Mouse (Mus musculus) neural tube, embryonic 11.5 days (tissue): ENCODE measurements around the gene Sec24b. TPM values are rescaled to one million over a fixed set of nuclear protein-coding genes. Genes with fewer than 3 reads are reported as not detected.

Experiments
- ATAC-seq: fragments of 200-750 bp; cut with Nextera tagmentation; 2 replicates; pipeline ENCODE4 v1.8.0; 2017; ENCODE audit warnings: moderate number of reproducible peaks, mild to moderate bottlenecking, moderate TSS enrichment, moderate library complexity; ENCODE audit not compliant: insufficient read depth, low FRiP score, low TSS enrichment
- DNase-seq: peaks from one replicate; pipeline ENCODE4 v3.0.0-alpha.2; 2015; ENCODE audit warnings: low spot score
- H3K27ac ChIP-seq: fragments of 300-500 bp; sonication (generic); 2 replicates; pipeline ENCODE4 v1.5.1; 2014; ENCODE audit warnings: low read depth, mild to moderate bottlenecking, low read length
- H3K27me3 ChIP-seq: fragments of 300-500 bp; sonication (generic); 2 replicates; pipeline ENCODE4 v1.6.1; 2014; ENCODE audit warnings: mild to moderate bottlenecking, low read length, mixed read lengths; ENCODE audit not compliant: control insufficient read depth, insufficient read depth
- H3K36me3 ChIP-seq: fragments of 300-500 bp; sonication (generic); 2 replicates; pipeline ENCODE4 v1.6.1; 2014; ENCODE audit warnings: mild to moderate bottlenecking, low read length, moderate library complexity, mixed read lengths; ENCODE audit not compliant: control insufficient read depth, insufficient read depth
- H3K4me1 ChIP-seq: fragments of 300-500 bp; sonication (generic); 2 replicates; pipeline ENCODE4 v1.6.1; 2014; ENCODE audit warnings: low read length, mixed read lengths; ENCODE audit not compliant: control insufficient read depth, insufficient read depth
- H3K4me2 ChIP-seq: fragments of 300-500 bp; sonication (generic); 2 replicates; pipeline ENCODE4 v1.6.1; 2014; ENCODE audit warnings: low read depth, mild to moderate bottlenecking, moderate library complexity
- H3K4me3 ChIP-seq: fragments of 300-500 bp; sonication (generic); 2 replicates; pipeline ENCODE4 v1.5.1; 2014; ENCODE audit warnings: low read depth, low read length
- H3K9ac ChIP-seq: fragments of 300-500 bp; sonication (generic); 2 replicates; pipeline ENCODE4 v1.6.1; 2014; ENCODE audit warnings: mild to moderate bottlenecking, low read length
- H3K9me3 ChIP-seq: fragments of 300-500 bp; sonication (generic); 2 replicates; pipeline ENCODE4 v1.6.1; 2016; ENCODE audit warnings: low read length; ENCODE audit not compliant: control insufficient read depth
- WGBS: fragments of 180-500 bp; shearing (Covaris S2); extraction: QIAGEN DNeasy Blood & Tissue Kit; methylation state at CpG from one replicate; pipeline ENCODE4 v1.1.7; 2014; 5-methylcytosine and 5-hydroxymethylcytosine counted together
- polyA plus RNA-seq: library from polyadenylated mRNA; unstranded; fragments of >200 nt; fragmentation: Nextera tagmentation; extraction: Ambion mirVana; gene quantifications from 2 replicates; pipeline ENCODE4 v1.2.1, GENCODE M21; 2014

The Sec24b gene
- polyA plus RNA-seq, result 33.0 and 35.6 TPM in 2 replicates

- WGBS, result 12% methylated on average over 12 of the region's 12 CpGs
- H3K27ac ChIP-seq, result peak within 1 kb of the TSS; percentile 93
- H3K27me3 ChIP-seq, result no peaks in the 10 kb centered on the region
- H3K4me1 ChIP-seq, result peaks cover 16% of the 10 kb centered on the region; the same call in 1 of the 2 replicates
- H3K36me3 ChIP-seq, result no peaks in the 10 kb centered on the region
- peak within 1 kb of the TSS; percentile 66 for H3K4me2 ChIP-seq
- peak within 1 kb of the TSS; percentile 94 for H3K4me3 ChIP-seq
- ATAC-seq, result no peak
- H3K9me3 ChIP-seq, result no peaks in the 10 kb centered on the region
- peak within 1 kb of the TSS; percentile 95 for H3K9ac ChIP-seq
- peak; percentile 51 for DNase-seq
Observed at GRCm38 (mm10) chr3:130061281-130061680, at the start of gene Sec24b. Gene Sec24b, minus strand, starts transcription at chr3:130061553.

DNA sequence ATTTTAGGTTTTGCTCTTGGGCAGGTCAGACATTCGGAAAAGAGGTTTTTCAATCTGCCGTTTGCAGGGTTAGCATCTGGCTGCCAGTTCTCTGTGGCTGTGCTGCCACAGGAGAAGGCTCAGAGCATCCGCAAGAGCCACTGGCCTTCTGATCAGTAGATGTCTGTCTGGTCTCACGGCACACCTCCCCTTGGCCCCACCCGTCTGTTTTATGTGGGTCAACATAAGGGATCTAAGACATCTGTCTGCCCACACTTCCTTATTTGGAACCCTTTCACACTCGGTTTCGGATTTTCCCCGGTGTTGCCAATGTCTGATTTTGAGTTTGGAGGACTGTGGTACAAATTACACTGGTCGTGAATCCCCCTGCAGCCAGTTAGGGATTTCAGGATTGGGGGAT, 43.1 kb upstream of the Sec24b start:
- no peak overlapping the region for H3K9ac ChIP-seq
- no peak overlapping the region for H3K4me2 ChIP-seq
- no peak for DNase-seq
- no peak overlapping the region for H3K4me3 ChIP-seq
- H3K4me1 ChIP-seq, result no peaks in the 10 kb centered on the region
- H3K27me3 ChIP-seq, result no peaks in the 10 kb centered on the region
- no peak for ATAC-seq
- no peak overlapping the region for H3K27ac ChIP-seq
- 88% methylated on average over 9 of the region's 9 CpGs for WGBS
- H3K36me3 ChIP-seq, result no peaks in the 10 kb centered on the region
- no peaks in the 10 kb centered on the region for H3K9me3 ChIP-seq

DNA sequence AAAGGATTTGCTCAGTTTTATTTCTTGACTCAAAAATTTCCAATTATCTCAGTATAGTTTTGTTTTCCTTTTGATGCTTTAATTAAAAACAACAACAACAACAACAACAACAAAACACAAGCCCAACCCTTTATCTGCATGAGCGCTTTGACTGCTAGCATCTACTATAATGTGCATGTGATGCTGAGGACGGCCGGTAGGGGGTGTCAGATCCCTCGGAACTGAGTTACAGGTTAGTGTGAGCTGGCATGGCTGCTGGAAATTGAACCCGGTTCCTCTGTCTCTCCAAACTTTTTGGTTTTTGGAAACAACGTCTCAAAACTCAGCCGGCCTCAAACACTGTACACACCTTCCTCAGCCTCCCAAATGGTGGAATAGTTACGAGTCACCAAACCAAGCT, 42.1 kb upstream of the Sec24b start:
- no peak for ATAC-seq
- no peak overlapping the region for H3K9ac ChIP-seq
- 77% methylated on average over 8 of the region's 8 CpGs for WGBS
- H3K9me3 ChIP-seq, result no peaks in the 10 kb centered on the region
- no peak overlapping the region for H3K27ac ChIP-seq
- H3K4me3 ChIP-seq, result no peak overlapping the region
- DNase-seq, result no peak
- no peak overlapping the region for H3K4me2 ChIP-seq
- H3K36me3 ChIP-seq, result no peaks in the 10 kb centered on the region
- H3K4me1 ChIP-seq, result no peaks in the 10 kb centered on the region
- H3K27me3 ChIP-seq, result no peaks in the 10 kb centered on the region

DNA sequence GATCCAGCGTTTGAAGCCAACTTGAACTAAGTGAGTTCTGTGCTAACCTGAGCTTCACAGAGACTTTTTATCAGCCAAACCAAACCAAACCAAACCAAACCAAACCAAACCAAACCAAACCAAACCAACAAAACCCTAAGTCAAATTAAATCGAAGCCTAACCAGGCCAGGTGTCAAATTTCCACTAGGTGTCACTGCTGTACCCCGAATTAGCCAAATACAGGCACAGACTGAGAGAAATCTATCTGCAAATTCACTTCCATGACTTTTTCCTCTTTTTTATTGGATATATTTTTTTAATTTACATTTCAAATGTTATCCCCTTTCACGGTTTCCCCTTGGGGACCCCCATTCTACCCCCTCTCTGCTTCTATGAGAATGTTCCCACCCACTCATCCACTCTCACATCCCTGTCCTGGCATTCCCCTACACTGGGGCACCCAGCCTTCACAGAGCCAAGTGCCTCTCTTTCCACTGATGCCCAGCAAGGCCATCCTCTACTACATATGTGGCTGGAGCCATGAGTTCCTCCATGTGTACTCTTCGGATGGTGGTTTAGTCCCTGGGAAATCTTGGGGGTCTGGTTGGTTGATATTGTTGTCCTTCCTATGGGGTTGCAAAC, 33.9 kb upstream of the Sec24b start:
- H3K4me2 ChIP-seq, result no peak overlapping the region
- H3K9me3 ChIP-seq, result no peaks in the 10 kb centered on the region
- no peaks in the 10 kb centered on the region for H3K4me1 ChIP-seq
- no peak overlapping the region for H3K9ac ChIP-seq
- ATAC-seq (0 out of 2 replicates have a peak, but pooled peaks have one; percentile 41), DNase-seq (peak; percentile 49)
- H3K27ac ChIP-seq, result no peak overlapping the region
- H3K36me3 ChIP-seq, result no peaks in the 10 kb centered on the region
- H3K27me3 ChIP-seq, result no peaks in the 10 kb centered on the region
- H3K4me3 ChIP-seq, result no peak overlapping the region
- WGBS, result 44% methylated on average over 5 of the region's 5 CpGs

GRCm38 (mm10) chr3:130094125-130094704, 32.9 kb upstream of the Sec24b start:
- no peak overlapping the region for H3K4me3 ChIP-seq
- no peaks in the 10 kb centered on the region for H3K9me3 ChIP-seq
- no peaks in the 10 kb centered on the region for H3K36me3 ChIP-seq
- ATAC-seq (no peak), DNase-seq (no peak)
- H3K27ac ChIP-seq, result no peak overlapping the region
- H3K4me1 ChIP-seq, result no peaks in the 10 kb centered on the region
- H3K4me2 ChIP-seq, result no peak overlapping the region
- 70% methylated on average over 5 of the region's 5 CpGs for WGBS
- H3K27me3 ChIP-seq, result no peaks in the 10 kb centered on the region
- H3K9ac ChIP-seq, result no peak overlapping the region

DNA sequence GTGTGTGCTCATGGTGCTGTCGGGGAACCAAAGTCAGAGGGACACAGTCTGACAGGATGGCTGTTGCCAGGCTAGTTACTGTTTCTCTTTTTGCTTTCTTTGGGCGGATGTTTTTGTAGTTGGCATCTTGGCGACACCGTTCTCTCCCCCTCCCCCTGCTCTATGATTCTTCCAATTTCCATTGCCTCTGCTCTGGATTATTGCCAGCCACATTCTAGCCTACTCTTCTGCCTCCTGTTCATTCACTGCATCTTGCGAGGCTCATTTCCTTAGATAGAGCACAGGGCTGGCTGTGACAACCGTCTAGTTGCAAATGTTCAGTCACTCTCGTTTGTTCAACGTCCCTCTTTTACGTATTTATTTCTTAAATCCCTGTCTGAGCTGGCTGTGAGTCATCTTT, 29.1 kb upstream of the Sec24b start:
- DNase-seq (no peak), ATAC-seq (no peak)
- H3K9ac ChIP-seq, result no peak overlapping the region
- WGBS, result 90% methylated on average over 9 of the region's 9 CpGs
- no peak overlapping the region for H3K4me3 ChIP-seq
- H3K4me1 ChIP-seq, result no peaks in the 10 kb centered on the region
- H3K27ac ChIP-seq, result no peak overlapping the region
- no peak overlapping the region for H3K4me2 ChIP-seq
- no peaks in the 10 kb centered on the region for H3K9me3 ChIP-seq
- no peaks in the 10 kb centered on the region for H3K36me3 ChIP-seq
- H3K27me3 ChIP-seq, result no peaks in the 10 kb centered on the region

DNA sequence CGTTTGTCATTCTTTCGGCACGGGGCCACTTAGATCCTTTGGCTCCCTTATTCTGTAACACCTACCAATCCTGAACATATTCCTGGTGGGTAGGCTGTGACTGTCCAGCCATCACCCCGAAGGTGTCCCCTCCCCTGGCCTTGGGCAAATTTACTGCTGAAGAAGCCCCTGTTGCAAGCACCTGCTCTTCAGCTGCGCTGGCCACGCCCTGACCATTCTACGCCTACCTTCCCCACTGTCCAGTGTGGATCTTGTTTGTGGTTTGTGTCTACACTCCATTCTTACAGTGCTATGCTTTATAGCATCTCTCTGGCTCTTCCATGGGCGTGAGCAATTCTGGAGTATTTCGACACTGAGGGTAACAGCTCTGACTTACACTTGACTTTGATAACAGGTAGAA, 27.3 kb upstream of the Sec24b start:
- Histone ChIP-seq H3K4me2 (no peak overlapping the region), H3K4me3 (no peak overlapping the region), H3K27me3 (no peaks in the 10 kb centered on the region), H3K36me3 (no peaks in the 10 kb centered on the region), H3K9ac (no peak overlapping the region), H3K9me3 (no peaks in the 10 kb centered on the region), H3K4me1 (no peaks in the 10 kb centered on the region), H3K27ac (no peak overlapping the region)
- WGBS, result 88% methylated on average over 9 of the region's 9 CpGs
- DNase-seq (no peak), ATAC-seq (no peak)

DNA sequence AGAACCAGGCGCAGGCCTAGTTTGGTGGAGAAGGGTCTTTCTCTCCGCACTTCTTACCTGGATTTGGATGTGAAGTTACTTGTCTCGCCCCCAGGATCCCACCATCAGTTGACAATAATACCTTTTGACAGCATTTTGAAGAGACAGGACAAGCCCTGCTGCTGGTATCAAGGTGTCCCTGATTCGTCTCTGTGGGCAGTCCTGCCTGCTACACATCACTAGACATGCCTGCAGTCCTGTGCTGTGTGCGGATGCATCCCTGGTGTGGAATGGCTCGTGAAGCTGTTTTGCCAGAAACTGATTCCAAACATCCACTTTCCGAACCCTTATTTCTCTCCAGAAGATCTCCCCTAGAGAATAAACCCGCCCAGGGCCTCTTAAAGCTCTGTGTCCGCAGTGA, 26.1 kb upstream of the Sec24b start:
- H3K9ac ChIP-seq, result no peak overlapping the region
- H3K4me2 ChIP-seq, result no peak overlapping the region
- no peak overlapping the region for H3K4me3 ChIP-seq
- ATAC-seq (no peak), DNase-seq (no peak)
- 84% methylated on average over 9 of the region's 9 CpGs for WGBS
- no peaks in the 10 kb centered on the region for H3K9me3 ChIP-seq
- no peaks in the 10 kb centered on the region for H3K4me1 ChIP-seq
- H3K36me3 ChIP-seq, result no peaks in the 10 kb centered on the region
- no peaks in the 10 kb centered on the region for H3K27me3 ChIP-seq
- no peak overlapping the region for H3K27ac ChIP-seq

DNA sequence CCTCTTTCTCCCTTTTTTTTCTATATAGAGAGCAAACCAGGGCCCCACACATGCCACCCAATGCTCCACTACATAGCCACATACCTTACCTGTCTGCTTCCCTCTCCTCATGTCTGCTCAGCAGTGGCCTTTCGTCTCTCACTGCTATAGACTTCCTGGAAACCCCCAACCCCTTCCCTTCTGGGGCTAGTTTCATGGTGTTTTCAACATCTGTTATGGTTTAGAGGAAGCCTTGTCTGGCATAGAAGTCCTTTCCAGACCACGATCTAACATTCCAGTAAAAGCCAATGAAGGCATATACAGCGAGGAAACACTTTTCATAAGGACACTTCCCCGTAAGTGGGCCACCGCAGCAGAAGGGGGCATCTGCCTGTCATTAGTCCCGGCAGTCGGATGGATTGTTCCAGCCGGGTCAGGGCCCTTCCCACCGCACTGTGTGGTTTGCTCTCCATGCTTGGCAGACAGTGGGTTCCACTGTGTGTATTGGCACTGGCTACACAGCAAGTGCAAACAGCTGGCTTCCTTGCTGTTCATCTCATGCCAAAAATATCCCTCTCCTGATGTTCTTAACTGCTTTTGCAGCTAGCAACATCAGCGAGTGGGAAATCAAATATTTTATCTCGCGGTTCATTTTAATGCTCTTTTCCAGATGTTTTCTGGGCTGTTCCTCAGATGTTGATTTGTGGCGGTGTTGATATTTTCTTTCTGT, 25.2 kb upstream of the Sec24b start:
- no peak overlapping the region for H3K4me2 ChIP-seq

More for the DNA sequence above, 25.2 kb upstream of the Sec24b start:
- ATAC-seq, result no peak
- 70% methylated on average over 13 of the region's 13 CpGs for WGBS
- no peaks in the 10 kb centered on the region for H3K9me3 ChIP-seq
- no peaks in the 10 kb centered on the region for H3K36me3 ChIP-seq
- no peak overlapping the region for H3K9ac ChIP-seq
- H3K27me3 ChIP-seq, result no peaks in the 10 kb centered on the region
- no peak overlapping the region for H3K27ac ChIP-seq
- no peak for DNase-seq
- no peak overlapping the region for H3K4me3 ChIP-seq
- no peaks in the 10 kb centered on the region for H3K4me1 ChIP-seq
